Mouse (Mus musculus) ES-Bruce4 (cell line): ENCODE measurements around the gene Hcls1.

Experiments
- CTCF ChIP-seq: IDR thresholded peaks from one replicate; pipeline ENCODE4 v1.8.1; 2011; ENCODE audit warnings: low read depth, low read length
- EP300 ChIP-seq: IDR thresholded peaks from 2 replicates; pipeline ENCODE4 v1.6.1; 2011; ENCODE audit warnings: low read depth, low read length; ENCODE audit not compliant: insufficient read depth
- POLR2A ChIP-seq: IDR thresholded peaks from one replicate; pipeline ENCODE4 v1.8.1; 2011; ENCODE audit warnings: low read length; ENCODE audit not compliant: insufficient read depth

GRCm38 (mm10) chr16:36989999-36990625, 55.3 kb downstream of the Hcls1 start, which contains the start of gene Fbxo40:
- no peak for TF ChIP-seq EP300
- TF ChIP-seq CTCF: no peak
- no peak for TF ChIP-seq POLR2A
